Mouse (Mus musculus) lung, postnatal 0 days (tissue): ENCODE measurements around the gene Prr7.
A peak's percentile ranks its signal among the peaks of the same experiment; 100 is the strongest.

Source experiments
- CTCF ChIP-seq: IDR thresholded peaks from 2 replicates; pipeline ENCODE4 v1.5.1; 2016; ENCODE audit warnings: antibody characterized with exemption, mild to moderate bottlenecking
- EP300 ChIP-seq: IDR thresholded peaks from 2 replicates; pipeline ENCODE4 v1.6.1; 2016; ENCODE audit warnings: antibody characterized with exemption, mild to moderate bottlenecking, control low read depth

GRCm38 (mm10) chr13:55487578-55488498, 23.8 kb downstream of the Prr7 start, which contains the start of gene Dbn1:
- TF ChIP-seq CTCF (0 out of 2 replicates have a peak, but pooled peaks have one; percentile 5), EP300 (no peak)
